Mouse (Mus musculus): ENCODE data around the gene Chd4.

Gene Chd4

DNA sequence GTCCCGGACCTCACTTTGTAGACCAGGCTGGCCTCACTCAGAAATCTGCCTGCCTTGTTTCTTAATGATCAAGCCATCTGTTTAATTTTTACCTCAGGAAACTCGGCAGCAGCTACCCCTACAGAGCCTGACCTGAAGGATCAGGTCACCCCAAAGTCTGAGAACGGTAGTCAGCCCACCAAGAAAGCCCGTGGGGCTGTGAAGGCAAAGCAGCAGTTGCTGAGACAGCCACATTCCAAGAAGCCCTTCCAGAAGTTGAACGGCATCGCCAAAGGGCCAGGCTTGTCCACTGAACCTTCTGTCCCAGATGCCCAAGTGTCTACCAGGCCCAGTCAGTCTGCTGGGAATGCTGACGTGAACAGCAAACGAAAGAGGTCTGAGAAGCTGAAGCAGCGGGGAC lies 48.1 kb downstream of the Chd4 start:
- no peak for DNase-seq

DNA sequence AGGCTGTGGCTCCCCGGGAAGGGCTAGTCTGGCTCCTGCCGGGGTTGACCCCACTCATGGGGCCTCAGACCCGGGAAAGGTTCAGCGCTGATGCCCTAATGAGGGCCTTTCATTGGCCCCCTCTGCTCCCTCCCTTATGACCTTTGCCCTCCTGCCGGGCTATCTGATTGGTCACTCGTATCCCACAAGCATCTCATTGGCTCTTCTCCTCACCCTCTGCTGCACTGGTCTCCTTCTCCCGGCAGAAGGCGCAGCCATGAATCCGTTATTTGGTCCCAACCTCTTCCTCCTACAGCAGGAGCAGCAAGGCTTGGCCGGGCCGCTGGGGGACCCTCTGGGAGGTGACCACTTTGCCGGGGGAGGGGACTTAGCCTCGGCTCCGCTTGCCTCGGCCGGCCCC lies 49.2 kb downstream of the Chd4 start, which contains the start of gene Iffo1:
Gene Iffo1 (plus strand): TSS at position 241 of the 400 bp plus-strand sequence.
- DNase-seq: peak; percentile 100

- peak; percentile 96 for DNase-seq
Observed at GRCm38 (mm10) chr6:125145479-125145951, 49.7 kb downstream of the Chd4 start.

DNA sequence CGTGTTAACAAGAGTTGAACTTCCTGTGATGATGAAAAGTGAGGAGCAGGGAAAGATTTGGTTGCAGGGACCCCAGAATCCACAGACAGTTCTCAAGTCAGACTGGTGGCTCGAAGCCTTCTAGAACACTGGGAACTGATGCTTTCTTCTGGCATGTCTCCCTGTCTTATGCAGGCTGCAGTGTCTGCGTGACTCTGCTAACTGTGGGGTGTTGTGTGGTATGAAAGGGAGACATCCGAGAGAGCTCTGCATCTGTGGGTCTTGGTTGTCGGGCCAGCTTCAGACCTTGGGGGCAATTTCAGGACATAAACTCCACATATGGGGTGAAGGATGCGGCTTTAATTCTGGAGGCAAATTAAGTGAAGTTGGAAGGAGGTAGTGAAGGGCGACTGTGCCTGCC lies 50.4 kb downstream of the Chd4 start:
- no peak for DNase-seq

DNA sequence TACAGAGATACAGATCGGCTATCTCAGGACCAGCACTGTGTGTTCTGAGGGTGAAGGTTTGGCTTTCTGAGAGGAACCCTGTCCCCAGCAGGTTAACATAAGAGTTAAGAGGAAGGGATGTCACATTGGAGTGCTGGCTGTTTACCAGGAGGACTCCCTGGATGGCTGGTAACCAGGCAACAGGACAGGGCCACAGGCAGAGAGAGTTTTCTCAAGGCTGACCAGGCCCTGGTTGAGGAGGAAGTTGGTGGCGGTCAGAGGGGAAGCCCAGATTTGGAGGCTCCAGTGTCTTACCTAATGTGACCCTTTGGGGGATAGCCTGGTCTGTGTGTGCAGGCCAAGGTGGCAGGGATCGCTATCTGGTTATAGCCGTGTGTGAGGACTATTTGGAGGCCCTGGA lies 51.0 kb downstream of the Chd4 start:
- DNase-seq: peak; percentile 98

- peak; percentile 95 for DNase-seq
Observed at GRCm38 (mm10) chr6:125147329-125147728, 51.5 kb downstream of the Chd4 start.

- DNase-seq: peak; percentile 99
Observed at GRCm38 (mm10) chr6:125148251-125148925, 52.6 kb downstream of the Chd4 start.

DNA sequence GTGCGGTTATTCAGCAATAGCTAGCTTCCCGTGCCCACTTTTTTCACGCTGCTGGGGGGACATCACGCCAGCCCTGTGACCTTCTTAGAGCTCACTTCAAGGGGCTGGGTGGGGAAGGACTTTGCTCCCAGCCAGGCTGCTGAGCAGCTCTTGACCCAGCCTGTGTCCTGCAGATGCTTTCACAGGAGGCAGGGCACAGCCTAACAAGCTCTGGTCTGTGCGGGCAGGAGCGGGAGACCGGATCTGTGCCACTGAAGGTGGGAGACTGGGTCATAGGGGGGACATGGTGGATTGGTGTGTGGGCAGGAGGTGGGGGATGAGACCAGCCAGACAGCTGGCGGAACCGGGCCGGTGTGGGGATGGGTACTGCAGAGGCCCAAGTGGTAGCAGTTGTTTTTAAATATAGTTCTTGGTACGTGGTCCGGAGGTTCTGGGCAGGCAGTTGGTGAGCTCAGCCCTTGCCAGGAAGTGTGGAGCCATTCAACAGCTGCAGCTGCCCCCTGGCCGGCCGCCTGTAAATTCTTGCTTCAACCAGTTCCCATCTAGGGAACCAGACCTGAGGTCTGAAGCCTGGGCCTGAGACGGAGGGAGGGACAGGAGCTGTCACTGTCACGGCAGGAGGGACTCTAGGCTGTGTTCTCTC lies 53.3 kb downstream of the Chd4 start:
- peak; percentile 98 for DNase-seq

GRCm38 (mm10) chr6:125149569-125149950 lies 53.8 kb downstream of the Chd4 start:
- peak; percentile 96 for DNase-seq

DNA sequence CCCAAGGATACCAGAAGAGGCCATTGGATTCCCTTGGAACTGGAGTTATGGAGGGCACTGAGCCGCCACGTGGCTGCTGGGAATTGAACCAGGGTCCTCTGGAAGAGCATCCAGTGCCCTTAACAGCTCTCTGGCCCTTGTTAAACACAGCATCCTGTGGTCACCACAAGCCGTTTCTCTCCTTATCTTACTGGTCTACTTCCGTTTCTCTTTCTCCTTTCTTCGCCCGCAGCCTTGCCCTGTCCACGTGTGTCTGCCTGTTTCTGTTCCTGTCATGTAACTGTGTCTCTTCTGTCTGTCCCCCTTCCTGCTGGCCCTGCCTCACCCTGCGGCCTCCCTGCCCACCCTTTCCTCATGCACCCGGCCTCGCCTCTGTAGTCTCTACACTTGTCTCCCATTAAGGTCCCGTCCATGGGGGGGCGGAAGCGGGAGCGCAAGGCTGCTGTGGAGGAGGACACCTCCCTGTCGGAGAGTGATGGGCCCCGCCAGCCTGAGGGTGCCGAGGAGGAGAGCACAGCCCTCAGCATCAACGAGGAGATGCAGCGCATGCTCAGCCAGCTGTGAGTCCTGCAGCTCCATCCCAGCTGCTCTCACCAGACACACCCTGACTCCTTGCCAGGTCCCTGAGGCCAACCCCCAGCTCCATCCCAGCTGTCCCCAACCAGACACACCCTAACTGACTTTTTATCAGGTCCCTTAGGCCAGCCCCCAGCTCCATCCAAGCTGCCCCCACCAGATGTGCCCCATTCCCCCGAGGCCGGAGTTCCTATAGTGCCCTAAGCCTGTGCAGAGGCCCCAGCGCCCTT lies 56.6 kb downstream of the Chd4 start:
- DNase-seq: peak; percentile 98

DNA sequence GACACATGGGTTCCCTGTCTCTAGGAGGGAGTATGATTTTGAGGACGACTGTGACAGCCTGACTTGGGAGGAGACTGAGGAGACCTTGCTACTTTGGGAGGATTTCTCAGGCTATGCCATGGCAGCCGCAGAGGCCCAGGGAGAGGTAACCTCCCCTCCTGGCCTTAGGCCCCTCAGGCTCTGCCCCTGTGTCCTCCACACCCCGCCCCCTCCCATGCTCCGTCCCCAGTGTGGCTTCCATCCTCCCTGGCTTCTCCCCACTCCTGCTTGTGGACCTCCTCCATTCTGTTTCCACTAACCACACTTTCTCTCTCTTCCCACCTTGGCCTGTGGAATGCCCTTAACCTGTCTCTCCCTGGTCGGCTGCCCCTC lies 57.2 kb downstream of the Chd4 start:
- no peak for DNase-seq

GRCm38 (mm10) chr6:125153682-125154081 lies 57.9 kb downstream of the Chd4 start:
- DNase-seq: no peak

DNA sequence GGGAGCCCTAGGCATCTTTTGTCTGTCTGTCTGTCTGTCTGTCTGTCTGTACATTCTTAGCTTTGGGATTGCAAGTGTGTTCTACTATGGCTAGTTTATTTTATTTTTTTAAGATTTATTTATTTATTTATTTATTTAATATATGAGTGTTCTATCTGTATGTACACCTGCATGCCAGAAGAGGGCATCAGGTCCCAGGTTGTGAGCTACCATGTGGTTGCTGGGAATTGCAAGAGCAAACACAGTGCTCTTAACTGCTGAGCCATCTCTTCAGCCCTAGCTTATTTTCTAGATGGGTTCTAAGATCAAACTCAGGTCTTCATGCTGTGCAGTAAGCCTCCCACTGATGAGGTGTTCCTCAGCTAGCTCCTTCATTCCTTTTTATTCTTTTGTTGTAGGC lies 58.8 kb downstream of the Chd4 start:
- no peak for DNase-seq

DNA sequence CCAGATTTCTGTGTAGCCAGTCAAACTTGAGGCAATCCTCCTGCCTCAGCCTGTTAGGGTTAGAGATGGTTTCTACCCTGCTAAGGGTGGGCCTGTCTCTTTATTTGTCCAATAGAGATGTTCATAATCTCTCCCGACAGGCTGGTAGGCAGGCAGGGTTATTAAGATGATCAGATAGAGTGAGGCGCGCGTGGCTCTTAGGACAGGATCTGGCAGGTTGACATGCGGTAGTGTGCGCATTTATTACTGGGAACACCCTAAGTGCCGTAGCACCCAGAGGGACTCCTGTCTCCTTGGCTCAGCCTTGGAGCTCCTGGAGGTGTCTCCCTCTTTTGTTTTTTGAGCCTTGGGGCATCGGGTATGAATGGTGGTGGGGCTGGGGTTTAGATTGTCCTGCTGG lies 59.5 kb downstream of the Chd4 start:
- no peak for DNase-seq

- no peak for DNase-seq
Observed at GRCm38 (mm10) chr6:125156491-125156890, 60.7 kb downstream of the Chd4 start.

GRCm38 (mm10) chr6:125156903-125157614 lies 61.3 kb downstream of the Chd4 start:
- DNase-seq: no peak

DNA sequence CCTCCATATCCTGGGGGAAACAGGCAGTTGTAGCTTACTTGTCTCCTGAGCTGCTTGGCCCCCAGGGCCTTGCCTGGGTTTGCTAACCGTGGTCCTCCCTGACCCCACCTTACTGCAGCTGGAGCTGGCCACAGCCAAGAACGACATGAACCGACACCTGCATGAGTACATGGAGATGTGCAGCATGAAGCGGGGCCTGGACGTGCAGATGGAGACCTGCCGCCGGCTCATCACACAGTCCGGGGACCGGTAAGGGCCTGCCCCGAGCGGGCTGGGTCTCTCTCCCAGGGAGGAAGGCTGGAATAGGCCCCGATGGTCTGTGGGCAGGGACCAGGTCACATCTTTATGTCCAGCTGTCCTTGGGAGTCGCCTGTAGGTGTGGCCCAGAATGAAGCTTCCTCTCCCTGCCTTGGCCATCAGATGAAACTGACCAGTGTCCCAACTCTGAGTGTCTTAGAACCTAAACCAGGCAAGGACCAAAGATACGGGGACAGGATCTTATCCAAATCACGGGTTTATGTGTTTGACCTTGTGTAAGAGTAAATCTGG lies 63.2 kb downstream of the Chd4 start:
- no peak for DNase-seq

GRCm38 (mm10) chr6:125159773-125160557 lies 64.2 kb downstream of the Chd4 start:
- no peak for DNase-seq

DNA sequence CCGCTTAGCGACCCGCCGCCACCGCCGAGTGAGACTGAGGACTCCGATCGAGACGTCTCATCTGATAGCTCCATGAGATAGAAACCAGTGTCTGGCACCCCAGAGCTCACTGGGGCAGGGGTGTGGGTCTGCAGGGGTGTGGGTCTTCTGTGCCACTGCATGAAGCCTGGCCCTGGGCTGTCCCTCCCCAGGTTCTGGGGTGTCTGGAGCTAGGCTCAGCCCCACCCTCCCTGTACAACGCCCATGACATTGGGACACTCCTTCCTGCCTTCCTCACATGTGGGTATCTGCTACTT lies 64.7 kb downstream of the Chd4 start:
- DNase-seq: peak; percentile 95

DNA sequence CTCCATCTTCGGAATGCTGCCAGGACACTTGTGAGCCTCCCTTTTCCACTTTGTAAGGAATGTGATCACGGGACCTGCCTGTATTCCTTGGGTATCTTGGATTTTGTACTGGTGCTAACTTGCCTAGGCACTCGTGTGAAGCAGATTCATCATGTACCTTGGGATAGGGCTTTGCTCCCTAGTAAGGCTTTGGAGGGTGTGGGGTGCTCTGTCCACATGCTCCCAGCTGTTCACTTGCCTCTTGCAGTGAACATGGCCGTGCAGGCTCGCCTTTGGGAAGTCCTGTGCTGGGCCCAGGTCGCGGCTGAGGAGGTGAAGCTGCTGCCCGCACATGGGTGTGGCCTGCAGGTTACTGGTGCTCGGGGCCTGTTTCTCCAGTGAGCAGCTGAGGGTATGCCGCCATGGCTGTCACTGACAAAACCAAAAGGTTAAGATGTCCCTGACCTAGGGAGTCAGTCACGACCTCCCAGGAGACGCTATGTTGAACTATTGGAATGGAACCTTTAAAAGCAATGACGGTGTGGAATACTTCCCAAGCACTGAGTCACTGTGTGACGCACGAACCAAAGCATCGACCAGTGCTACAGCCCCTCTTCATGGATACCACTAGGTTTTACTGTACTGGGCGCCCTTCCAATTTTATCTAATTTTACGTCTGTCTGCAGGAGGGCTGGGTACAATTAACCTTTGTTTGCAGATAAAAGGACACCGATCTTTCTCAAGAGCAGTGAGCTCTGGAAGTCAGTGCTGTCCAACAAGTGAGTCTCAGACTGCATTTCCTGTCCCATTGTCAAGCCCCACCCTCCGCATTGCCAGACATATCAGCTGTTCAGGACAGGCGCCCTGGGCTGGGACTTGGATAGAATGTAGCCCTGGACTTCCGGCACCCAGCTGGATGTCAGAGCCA lies 65.3 kb downstream of the Chd4 start:
- peak; percentile 99 for DNase-seq

DNA sequence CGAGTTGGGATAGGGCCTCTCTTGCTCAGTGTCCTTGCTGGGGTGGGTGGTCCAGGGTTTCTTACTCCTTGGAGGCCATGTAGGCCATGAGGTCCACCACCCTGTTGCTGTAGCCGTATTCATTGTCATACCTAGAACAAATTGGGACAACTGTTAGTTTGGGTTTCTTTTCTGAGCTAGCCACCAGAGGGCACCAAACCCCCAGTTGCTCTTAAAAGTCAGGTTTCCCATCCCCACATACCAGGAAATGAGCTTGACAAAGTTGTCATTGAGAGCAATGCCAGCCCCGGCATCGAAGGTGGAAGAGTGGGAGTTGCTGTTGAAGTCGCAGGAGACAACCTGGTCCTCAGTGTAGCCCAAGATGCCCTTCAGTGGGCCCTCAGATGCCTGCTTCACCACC lies 66.2 kb downstream of the Chd4 start:
- peak; percentile 95 for DNase-seq

All from heart, adult 11 months (tissue).